Mouse (Mus musculus): ENCODE results near the gene Il10rb. TPM values are rescaled to one million over a fixed set of nuclear protein-coding genes. Genes with fewer than 3 reads are reported as not detected.
"Not testable (repeated sequence)": the region's sequence is repeated elsewhere in the genome, so short reads cannot be mapped to it uniquely, and the experiment has no call there.

Il10rb gene
- polyA plus RNA-seq, 1 experiment from 2014 or later = 13.0 TPM

DNA sequence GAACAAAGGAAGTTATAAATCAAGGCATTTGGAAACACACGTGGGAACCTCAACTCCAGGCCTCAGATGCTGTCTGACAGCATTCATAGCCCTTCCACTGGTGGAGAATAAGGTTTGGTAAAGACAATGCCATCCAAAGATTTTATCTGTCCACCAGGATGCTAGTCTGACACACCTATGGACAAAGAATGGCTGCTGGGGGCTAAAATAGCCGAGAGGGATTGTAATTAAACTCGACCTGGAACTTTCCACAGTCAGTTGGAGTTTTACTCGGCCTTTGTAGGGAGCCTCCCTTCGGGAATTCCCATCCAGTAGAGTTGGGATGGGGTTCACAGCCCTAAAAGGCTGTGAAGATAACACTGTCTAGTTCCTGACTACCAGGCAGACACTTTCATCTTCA, 21.5 kb downstream of the Il10rb start:
- no peak overlapping the region for H3K4me2 ChIP-seq (replicated peaks)
- no peak overlapping the region for H3K27ac ChIP-seq
- no peak for DNase-seq (ENCODE audit: low spot score)
- no peak overlapping the region for H3K4me3 ChIP-seq (replicated peaks; ENCODE audit: low read length)
- no peak overlapping the region for H3K9ac ChIP-seq
- no peaks in the 10 kb centered on the region for H3K4me1 ChIP-seq (replicated peaks; ENCODE audit: control insufficient read depth, insufficient read depth, low read length)
- no peaks in the 10 kb centered on the region for H3K36me3 ChIP-seq (replicated peaks; ENCODE audit: control insufficient read depth, insufficient read depth)
- H3K9me3 ChIP-seq (ENCODE audit: control insufficient read depth, low read length) = no peaks in the 10 kb centered on the region
- ATAC-seq (ENCODE audit: low FRiP score) = no peak
- no peaks in the 10 kb centered on the region for H3K27me3 ChIP-seq (ENCODE audit: control insufficient read depth, insufficient read depth, low read length)
- 78% methylated on average over 5 of the region's 5 CpGs for WGBS

- Histone ChIP-seq H3K4me3 (replicated peaks; ENCODE audit: low read length) (no peak overlapping the region), H3K9ac (no peak overlapping the region), H3K9me3 (ENCODE audit: control insufficient read depth, low read length) (no peaks in the 10 kb centered on the region), H3K36me3 (replicated peaks; ENCODE audit: control insufficient read depth, insufficient read depth) (no peaks in the 10 kb centered on the region), H3K27me3 (ENCODE audit: control insufficient read depth, insufficient read depth, low read length) (no peaks in the 10 kb centered on the region), H3K4me1 (replicated peaks; ENCODE audit: control insufficient read depth, insufficient read depth, low read length) (no peaks in the 10 kb centered on the region), H3K27ac (no peak overlapping the region), H3K4me2 (replicated peaks) (no peak overlapping the region)
- no peak for DNase-seq (ENCODE audit: low spot score)
- ATAC-seq (ENCODE audit: low FRiP score) = no peak
- 84% methylated on average over 8 of the region's 8 CpGs for WGBS
Observed at GRCm38 (mm10) chr16:91428259-91428865, 22.4 kb downstream of the Il10rb start.

DNA sequence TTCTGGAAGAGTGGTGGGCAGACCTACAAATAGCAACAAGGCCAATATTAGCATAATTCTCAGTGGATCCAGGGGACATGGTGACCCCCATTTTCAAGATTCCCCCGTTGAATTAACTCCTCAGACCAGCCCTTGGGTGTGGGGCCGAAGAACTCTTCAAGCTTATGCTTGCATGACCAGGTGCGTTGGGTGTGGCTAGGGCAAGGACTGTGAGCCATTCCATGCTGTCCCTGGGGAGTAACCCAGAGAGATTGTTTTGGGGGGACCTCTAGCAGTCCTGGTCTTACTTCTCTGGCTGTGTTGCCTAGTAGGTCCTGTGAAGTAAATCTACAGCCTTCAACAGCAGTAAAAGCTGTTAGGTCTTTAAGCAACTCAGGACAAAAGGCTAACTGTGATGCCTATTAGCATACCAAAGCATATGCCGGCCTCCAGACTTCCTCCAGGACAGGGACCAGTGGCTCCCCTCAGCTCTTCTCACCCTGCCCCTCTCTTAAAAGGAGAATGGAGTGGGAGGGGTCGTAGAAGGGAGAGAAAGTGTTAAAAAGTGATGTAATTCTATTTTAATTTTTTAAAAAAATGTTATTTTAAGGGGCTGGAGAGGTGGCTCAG, 26.9 kb downstream of the Il10rb start:
- Histone ChIP-seq H3K27me3 (ENCODE audit: control insufficient read depth, insufficient read depth, low read length) (no peaks in the 10 kb centered on the region), H3K4me3 (replicated peaks; ENCODE audit: low read length) (no peak overlapping the region), H3K4me2 (replicated peaks) (no peak overlapping the region), H3K4me1 (replicated peaks; ENCODE audit: control insufficient read depth, insufficient read depth, low read length) (no peaks in the 10 kb centered on the region), H3K9me3 (ENCODE audit: control insufficient read depth, low read length) (no peaks in the 10 kb centered on the region), H3K9ac (no peak overlapping the region), H3K27ac (no peak overlapping the region), H3K36me3 (replicated peaks; ENCODE audit: control insufficient read depth, insufficient read depth) (no peaks in the 10 kb centered on the region)
- 29% methylated on average over 5 of the region's 5 CpGs for WGBS
- DNase-seq (ENCODE audit: low spot score) = no peak
- ATAC-seq (ENCODE audit: low FRiP score) = no peak

GRCm38 (mm10) chr16:91433329-91433933, 27.5 kb downstream of the Il10rb start:
- Histone ChIP-seq H3K4me1 (replicated peaks; ENCODE audit: control insufficient read depth, insufficient read depth, low read length) (no peaks in the 10 kb centered on the region), H3K9ac (no peak overlapping the region), H3K4me2 (replicated peaks) (no peak overlapping the region), H3K27ac (no peak overlapping the region), H3K36me3 (replicated peaks; ENCODE audit: control insufficient read depth, insufficient read depth) (no peaks in the 10 kb centered on the region), H3K9me3 (ENCODE audit: control insufficient read depth, low read length) (no peaks in the 10 kb centered on the region), H3K4me3 (replicated peaks; ENCODE audit: low read length) (no peak overlapping the region), H3K27me3 (ENCODE audit: control insufficient read depth, insufficient read depth, low read length) (no peaks in the 10 kb centered on the region)
- DNase-seq (ENCODE audit: low spot score) (no peak), ATAC-seq (ENCODE audit: low FRiP score) (no peak)
- WGBS = 58% methylated on average over 8 of the region's 8 CpGs

- ATAC-seq (ENCODE audit: low FRiP score) (no peak), DNase-seq (ENCODE audit: low spot score) (no peak)
- no peak overlapping the region for H3K4me2 ChIP-seq (replicated peaks)
- no peak overlapping the region for H3K4me3 ChIP-seq (replicated peaks; ENCODE audit: low read length)
- H3K27me3 ChIP-seq (ENCODE audit: control insufficient read depth, insufficient read depth, low read length) = no peaks in the 10 kb centered on the region
- H3K9ac ChIP-seq = no peak overlapping the region
- no peak overlapping the region for H3K27ac ChIP-seq
- H3K4me1 ChIP-seq (replicated peaks; ENCODE audit: control insufficient read depth, insufficient read depth, low read length) = no peaks in the 10 kb centered on the region
- H3K36me3 ChIP-seq (replicated peaks; ENCODE audit: control insufficient read depth, insufficient read depth) = no peaks in the 10 kb centered on the region
- no peaks in the 10 kb centered on the region for H3K9me3 ChIP-seq (ENCODE audit: control insufficient read depth, low read length)
- 91% methylated on average over 3 of the region's 3 CpGs for WGBS
Observed at GRCm38 (mm10) chr16:91434119-91434518, 28.2 kb downstream of the Il10rb start.

- Histone ChIP-seq H3K4me1 (replicated peaks; ENCODE audit: control insufficient read depth, insufficient read depth, low read length) (no peaks in the 10 kb centered on the region), H3K27ac (no peak overlapping the region), H3K4me2 (replicated peaks) (no peak overlapping the region), H3K36me3 (replicated peaks; ENCODE audit: control insufficient read depth, insufficient read depth) (no peaks in the 10 kb centered on the region), H3K27me3 (ENCODE audit: control insufficient read depth, insufficient read depth, low read length) (no peaks in the 10 kb centered on the region), H3K9ac (no peak overlapping the region), H3K4me3 (replicated peaks; ENCODE audit: low read length) (no peak overlapping the region), H3K9me3 (ENCODE audit: control insufficient read depth, low read length) (no peaks in the 10 kb centered on the region)
- ATAC-seq (ENCODE audit: low FRiP score) (no peak), DNase-seq (ENCODE audit: low spot score) (no peak)
- 82% methylated on average over 3 of the region's 3 CpGs for WGBS
Observed at GRCm38 (mm10) chr16:91438081-91438480, 32.1 kb downstream of the Il10rb start.

GRCm38 (mm10) chr16:91438599-91438998, 32.6 kb downstream of the Il10rb start:
- not testable (repeated sequence) for H3K4me1 ChIP-seq (replicated peaks; ENCODE audit: control insufficient read depth, insufficient read depth, low read length); H3K9me3 ChIP-seq (ENCODE audit: control insufficient read depth, low read length); H3K36me3 ChIP-seq (replicated peaks; ENCODE audit: control insufficient read depth, insufficient read depth); DNase-seq (ENCODE audit: low spot score); H3K4me2 ChIP-seq (replicated peaks); H3K27ac ChIP-seq; H3K9ac ChIP-seq; H3K27me3 ChIP-seq (ENCODE audit: control insufficient read depth, insufficient read depth, low read length); ATAC-seq (ENCODE audit: low FRiP score); H3K4me3 ChIP-seq (replicated peaks; ENCODE audit: low read length)
- 84% methylated on average over 1 of the region's 1 CpGs for WGBS

DNA sequence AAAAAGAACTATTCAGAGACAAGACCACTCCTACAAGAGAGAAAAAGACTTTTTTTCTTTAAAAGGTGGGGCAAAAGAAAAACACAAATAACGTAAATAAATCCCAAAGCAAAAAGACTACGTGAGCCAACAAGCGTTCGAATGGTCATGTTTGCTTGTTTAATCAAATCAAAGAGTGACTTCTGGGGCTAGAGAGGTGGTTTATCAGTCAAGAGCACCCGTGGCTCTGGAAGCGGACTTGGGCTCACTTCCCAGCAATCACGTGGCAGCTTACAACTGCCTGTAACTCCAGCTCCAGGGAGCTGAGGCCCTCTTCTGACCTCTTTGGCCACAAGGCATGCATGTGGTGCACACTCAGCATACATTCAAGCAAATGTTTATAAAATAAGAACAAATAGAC, 35.4 kb downstream of the Il10rb start:
- H3K4me1 ChIP-seq (replicated peaks; ENCODE audit: control insufficient read depth, insufficient read depth, low read length) = no peaks in the 10 kb centered on the region
- H3K27ac ChIP-seq = no peak overlapping the region
- WGBS = 70% methylated on average over 7 of the region's 7 CpGs
- no peaks in the 10 kb centered on the region for H3K9me3 ChIP-seq (ENCODE audit: control insufficient read depth, low read length)
- DNase-seq (ENCODE audit: low spot score) (no peak), ATAC-seq (ENCODE audit: low FRiP score) (no peak)
- no peaks in the 10 kb centered on the region for H3K36me3 ChIP-seq (replicated peaks; ENCODE audit: control insufficient read depth, insufficient read depth)
- no peaks in the 10 kb centered on the region for H3K27me3 ChIP-seq (ENCODE audit: control insufficient read depth, insufficient read depth, low read length)
- no peak overlapping the region for H3K4me3 ChIP-seq (replicated peaks; ENCODE audit: low read length)
- H3K9ac ChIP-seq = no peak overlapping the region
- no peak overlapping the region for H3K4me2 ChIP-seq (replicated peaks)

GRCm38 (mm10) chr16:91441811-91442240, 35.9 kb downstream of the Il10rb start:
- Histone ChIP-seq H3K4me1 (replicated peaks; ENCODE audit: control insufficient read depth, insufficient read depth, low read length) (no peaks in the 10 kb centered on the region), H3K9me3 (ENCODE audit: control insufficient read depth, low read length) (no peaks in the 10 kb centered on the region), H3K27ac (no peak overlapping the region), H3K4me2 (replicated peaks) (no peak overlapping the region), H3K36me3 (replicated peaks; ENCODE audit: control insufficient read depth, insufficient read depth) (no peaks in the 10 kb centered on the region), H3K9ac (no peak overlapping the region), H3K27me3 (ENCODE audit: control insufficient read depth, insufficient read depth, low read length) (no peaks in the 10 kb centered on the region), H3K4me3 (replicated peaks; ENCODE audit: low read length) (no peak overlapping the region)
- WGBS = 84% methylated on average over 7 of the region's 7 CpGs
- DNase-seq (ENCODE audit: low spot score) (no peak), ATAC-seq (ENCODE audit: low FRiP score) (no peak)
